Mouse (Mus musculus): ENCODE measurements around the gene Rgsl1.
"Not testable (repeated sequence)": the region's sequence is repeated elsewhere in the genome, so short reads cannot be mapped to it uniquely, and the experiment has no call there.

Rgsl1 gene

DNA sequence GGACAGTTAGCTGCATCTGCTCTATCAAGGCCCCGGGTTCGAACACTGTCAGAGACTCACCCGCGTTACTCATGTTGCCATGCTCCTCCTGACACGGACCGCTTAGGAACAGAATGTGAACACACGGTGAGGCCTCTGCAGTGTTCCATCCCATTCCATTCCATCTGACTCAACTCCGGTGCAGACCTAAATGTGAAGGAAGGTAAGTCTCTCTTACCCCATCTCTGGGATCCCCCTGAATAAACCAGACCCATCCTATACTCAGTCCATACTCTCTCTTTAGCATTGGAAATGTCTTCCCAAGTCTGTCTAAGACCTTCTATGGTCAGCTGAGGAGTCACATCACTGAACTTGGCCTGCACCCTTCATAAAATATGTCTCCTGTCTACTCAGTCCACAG lies at the start of gene Rgsl1:
Gene Rgsl1, minus strand, starts transcription at position 101 of the 400 bp plus-strand sequence.
- DNase-seq (ENCODE audit: low read depth, low spot score), result no peak

- no peak for DNase-seq (ENCODE audit: low read depth, low spot score)
These were observed 47.5 kb upstream of the Rgsl1 start, which contains the start of gene Teddm1a for GRCm38 (mm10) chr1:153891442-153891841. Gene Teddm1a, plus strand, starts transcription at chr1:153891742.

GRCm38 (mm10) chr1:153890121-153890520 lies 46.2 kb upstream of the Rgsl1 start:
- no peak for DNase-seq (ENCODE audit: low read depth, low spot score)

DNA sequence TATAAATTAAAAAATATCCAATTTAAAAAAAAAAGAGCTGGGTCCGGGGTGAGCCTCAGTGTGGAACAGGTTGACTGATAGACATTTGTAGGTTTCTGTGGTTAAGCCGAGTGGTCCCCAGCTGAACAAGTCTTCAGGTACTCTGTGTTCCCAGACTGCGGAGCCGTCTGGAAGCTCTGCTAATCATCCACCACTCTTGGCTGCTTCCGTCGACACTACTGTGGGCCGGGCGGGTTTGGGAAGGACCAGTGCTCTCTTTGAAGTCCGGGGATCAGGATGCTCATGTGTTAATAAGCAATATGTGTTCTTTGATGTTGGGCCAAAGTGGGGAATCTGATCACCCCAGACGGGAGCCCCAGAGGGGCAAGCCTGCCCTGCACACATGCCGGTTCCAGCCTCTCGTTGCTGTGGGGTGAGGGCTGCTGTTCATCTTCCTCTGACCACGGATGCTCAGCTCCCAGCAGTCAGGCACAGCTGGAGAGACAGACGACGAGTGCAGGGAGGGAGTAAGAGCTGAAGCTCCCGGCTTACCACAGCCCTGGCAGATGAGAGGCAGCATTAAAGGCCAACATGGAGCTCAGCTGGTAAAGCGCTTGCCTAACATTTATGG lies 42.2 kb upstream of the Rgsl1 start:
- DNase-seq (ENCODE audit: low read depth, low spot score), result no peak

DNA sequence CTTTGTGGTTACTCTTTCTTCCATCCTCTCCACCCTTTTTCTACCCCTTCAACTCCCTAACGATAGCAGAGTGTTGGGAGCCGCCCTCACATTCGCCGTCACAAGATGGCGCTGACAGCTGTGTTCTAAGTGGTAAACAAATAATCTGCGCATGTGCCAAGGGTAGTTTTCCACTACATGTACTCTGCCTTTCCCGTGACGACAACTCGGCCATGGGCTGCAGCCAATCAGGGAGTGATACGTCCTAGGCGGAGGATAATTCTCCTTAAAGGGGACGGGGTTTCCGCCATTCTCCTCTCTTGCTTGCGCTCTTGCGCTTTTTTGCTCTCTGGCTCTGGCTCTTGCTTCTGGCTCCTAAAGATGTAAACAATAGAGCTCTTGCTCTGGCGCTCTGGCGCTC lies 36.4 kb upstream of the Rgsl1 start:
- not testable (repeated sequence) for DNase-seq (ENCODE audit: low read depth, low spot score)

GRCm38 (mm10) chr1:153874045-153874444 lies 30.1 kb upstream of the Rgsl1 start, which contains the start of gene Teddm1b:
Gene Teddm1b, plus strand, starts transcription at chr1:153874345.
- DNase-seq (ENCODE audit: low read depth, low spot score), result no peak

DNA sequence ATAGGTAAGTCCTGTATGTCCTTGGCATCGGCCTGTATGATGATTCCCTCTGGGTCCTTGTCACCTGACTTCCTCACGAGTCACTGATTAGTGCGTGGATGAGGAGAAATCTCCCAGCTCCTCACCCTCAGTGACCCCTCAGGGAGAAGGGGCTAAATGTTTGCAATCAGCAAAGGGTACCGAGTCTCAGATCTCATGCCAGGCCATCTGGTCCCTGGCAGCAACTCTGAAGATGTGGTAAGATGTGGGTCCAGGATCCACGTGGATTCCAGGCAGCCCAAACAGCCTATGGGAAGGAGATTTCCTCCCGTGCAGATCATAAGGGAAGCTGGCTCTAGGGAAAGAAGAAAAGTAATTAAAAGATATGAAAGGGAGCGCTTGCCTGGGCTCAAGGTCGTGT lies 12.0 kb upstream of the Rgsl1 start:
- DNase-seq (ENCODE audit: low read depth, low spot score), result no peak

- not testable (repeated sequence) for DNase-seq (ENCODE audit: low read depth, low spot score)
These were observed 8.8 kb upstream of the Rgsl1 start for GRCm38 (mm10) chr1:153852696-153853095.

DNA sequence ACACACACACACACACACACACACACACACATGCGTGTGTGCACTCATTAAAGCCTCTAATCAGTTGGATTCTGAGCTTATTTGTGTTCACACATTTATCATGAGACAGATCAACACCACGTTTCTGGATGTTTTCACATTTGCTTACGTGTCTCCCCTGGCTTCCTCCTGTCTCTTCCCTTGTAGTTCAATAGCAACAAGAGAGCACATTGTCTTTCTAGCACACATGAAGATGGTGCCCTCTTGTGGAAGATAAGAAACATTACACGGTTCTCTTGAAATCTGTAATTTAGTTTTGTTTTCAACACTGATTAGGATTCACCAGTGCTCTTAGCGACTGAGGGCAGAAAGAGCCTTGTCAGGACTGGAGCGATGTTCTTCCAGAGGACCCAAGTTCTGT lies 2.9 kb upstream of the Rgsl1 start:
- DNase-seq (ENCODE audit: low read depth, low spot score), result peak; percentile 23

DNA sequence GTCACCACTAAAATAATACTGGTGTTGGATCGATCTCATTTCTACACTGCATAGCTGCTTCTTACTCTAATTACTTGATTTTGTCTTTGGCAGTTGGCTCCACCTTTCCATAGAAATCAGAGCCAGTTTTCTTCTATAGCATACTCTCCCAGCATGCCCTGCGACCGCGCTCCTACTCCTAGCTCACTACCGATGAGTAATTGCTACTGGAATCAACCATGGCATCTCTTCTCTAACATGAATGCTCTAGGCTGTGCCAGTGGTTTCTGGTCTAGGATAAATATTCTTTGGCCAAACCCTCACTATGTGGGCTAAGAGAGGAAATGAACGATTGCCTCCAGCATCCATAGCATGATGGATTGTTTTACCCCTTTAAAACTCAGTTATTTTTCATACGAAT lies 2.5 kb upstream of the Rgsl1 start:
- no peak for DNase-seq (ENCODE audit: low read depth, low spot score)

GRCm38 (mm10) chr1:153842121-153842740 lies 1.7 kb downstream of the Rgsl1 start:
- no peak for DNase-seq (ENCODE audit: low read depth, low spot score)

DNA sequence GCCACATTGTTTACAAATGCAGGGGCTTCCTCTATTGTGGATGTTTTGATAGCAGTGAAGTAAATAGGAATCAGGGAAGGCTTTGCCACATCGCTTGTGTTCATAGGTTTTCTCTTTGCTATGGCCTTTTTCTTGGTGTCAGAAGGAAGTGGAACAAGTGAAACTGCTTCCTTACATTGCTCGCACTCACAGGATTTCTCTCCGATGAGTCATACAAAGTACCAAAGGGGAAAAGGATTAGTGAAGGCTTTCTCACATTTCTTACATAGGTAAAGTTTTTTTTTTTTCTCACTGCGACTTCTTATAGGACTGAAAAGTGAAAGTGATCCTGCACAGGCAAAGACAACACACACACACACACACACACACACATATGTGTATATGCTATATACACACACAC lies 7.9 kb downstream of the Rgsl1 start:
- DNase-seq (ENCODE audit: low read depth, low spot score), result no peak

DNA sequence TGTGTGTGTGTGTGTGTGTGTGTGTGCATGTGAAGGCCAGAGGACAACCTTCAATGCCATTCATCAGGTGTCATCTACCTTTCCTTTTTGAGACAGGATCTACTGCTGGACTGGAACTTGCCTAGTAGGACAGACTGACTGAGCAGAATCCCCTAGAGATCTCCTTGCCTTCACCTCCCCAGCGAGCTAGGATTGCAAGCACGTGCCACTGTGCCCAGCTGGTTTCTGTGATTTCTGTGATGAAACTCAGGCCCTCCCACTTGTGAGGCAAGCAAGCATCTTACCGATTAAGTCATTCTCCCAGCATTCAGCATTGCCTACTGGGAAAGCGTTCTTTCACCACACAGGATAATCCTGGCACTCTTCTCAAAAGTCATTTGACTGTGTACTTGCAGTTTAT lies 13.2 kb downstream of the Rgsl1 start:
- DNase-seq (ENCODE audit: low read depth, low spot score), result no peak

DNA sequence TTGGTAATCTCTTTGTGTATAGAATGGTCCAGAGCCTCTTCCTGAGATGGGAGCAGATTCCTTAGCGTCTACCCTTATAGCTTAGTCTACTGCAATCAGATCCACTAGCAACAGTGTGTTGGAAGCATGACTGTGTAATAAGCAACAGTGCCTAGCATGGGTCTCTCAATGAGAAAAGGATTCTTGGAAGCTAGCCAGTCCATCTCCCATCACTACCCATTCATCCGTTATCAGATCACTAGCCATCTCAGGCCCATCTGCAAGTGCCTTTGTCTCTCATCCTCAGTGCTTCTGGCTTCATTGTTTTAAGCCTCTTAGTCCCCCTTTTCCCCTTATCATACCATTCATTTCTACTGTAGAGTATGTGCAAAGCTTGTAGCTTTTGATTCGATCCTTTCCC lies 23.7 kb downstream of the Rgsl1 start:
- DNase-seq (ENCODE audit: low read depth, low spot score), result no peak

DNA sequence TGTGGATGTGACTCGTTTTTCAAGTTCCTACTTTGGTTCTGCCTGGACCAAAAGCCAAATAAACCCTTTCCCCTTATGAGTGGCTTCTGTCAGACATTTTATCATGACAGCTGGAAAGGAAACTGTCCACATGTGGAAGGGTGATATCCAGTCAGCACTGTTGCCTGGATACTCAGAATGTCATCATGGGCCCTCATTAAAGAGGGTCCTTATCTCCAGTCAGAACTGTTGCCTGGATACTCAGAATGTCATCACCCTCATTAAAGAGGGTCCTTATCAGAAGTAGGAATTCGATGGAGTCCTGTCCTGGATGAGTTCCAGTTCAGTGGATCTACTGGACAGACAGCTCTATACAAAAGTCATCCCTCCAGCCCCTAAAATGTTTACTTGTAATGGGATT lies 29.7 kb downstream of the Rgsl1 start:
- DNase-seq (ENCODE audit: low read depth, low spot score), result no peak

GRCm38 (mm10) chr1:153807390-153807993 lies 36.5 kb downstream of the Rgsl1 start:
- DNase-seq (ENCODE audit: low read depth, low spot score), result peak; percentile 66

DNA sequence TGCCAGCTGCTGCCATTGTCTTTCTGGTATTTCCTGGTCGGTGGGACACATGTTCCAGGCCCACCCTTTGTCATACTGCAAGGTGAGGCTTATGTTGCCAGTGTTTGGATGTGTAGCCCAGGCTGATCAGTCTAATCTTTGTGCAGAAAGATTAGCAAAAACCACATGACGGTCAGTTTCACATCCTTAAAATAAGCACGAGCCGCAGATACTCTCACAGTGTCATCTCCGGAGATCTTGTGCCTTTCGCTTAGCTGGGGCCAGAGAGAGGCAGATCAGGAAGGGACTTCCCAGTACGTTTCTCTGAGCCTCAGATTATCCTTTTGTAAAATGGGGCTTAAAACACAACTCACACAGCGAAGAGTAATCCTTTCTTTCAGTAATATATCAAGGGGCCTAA lies 40.4 kb downstream of the Rgsl1 start:
- DNase-seq (ENCODE audit: low read depth, low spot score), result no peak

DNA sequence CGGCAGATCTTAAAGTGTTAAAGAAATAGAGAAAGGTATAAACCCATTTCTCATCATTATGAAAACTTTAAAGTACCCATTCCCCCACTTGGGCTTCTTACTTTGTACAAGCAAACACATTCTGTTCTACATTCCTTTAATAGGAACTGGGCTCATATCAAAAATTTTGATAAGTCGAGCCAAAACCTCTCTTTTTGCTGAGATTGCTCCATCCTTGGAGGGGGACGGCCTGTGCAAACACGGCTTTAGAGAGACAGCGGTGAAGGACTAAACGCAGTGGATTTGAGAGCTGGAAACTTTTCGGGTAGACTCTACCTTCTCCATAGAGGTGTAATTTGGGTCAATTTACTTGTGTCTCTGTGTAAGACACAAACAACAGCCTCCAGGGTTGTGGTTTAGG lies 41.3 kb downstream of the Rgsl1 start:
- no peak for DNase-seq (ENCODE audit: low read depth, low spot score)

GRCm38 (mm10) chr1:153794241-153794640 lies 49.7 kb downstream of the Rgsl1 start:
- no peak for DNase-seq (ENCODE audit: low read depth, low spot score)

- DNase-seq (ENCODE audit: low read depth, low spot score), result no peak
These were observed 53.2 kb downstream of the Rgsl1 start for GRCm38 (mm10) chr1:153790708-153791107.

- no peak for DNase-seq (ENCODE audit: low read depth, low spot score)
These were observed 58.3 kb downstream of the Rgsl1 start for GRCm38 (mm10) chr1:153785608-153786007.

DNA sequence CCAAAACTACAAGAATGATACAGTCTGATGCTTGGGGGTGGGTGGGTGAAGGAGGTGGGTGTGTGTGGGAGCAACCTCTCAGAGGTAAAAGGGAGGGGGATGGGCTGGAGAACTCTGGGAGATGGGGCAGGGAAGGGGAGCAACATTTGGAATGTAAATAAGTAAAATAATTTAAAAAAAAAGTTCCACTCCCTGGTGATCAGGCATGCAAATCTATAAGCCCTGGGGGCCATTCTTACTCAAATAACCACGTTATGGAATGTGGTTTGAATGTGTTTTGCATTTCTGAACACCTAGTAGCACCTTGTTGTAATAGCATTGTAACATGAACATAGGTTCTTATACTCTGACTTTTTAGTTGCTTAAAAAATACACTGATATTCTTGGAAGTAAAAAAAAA lies 60.6 kb downstream of the Rgsl1 start:
- DNase-seq (ENCODE audit: low read depth, low spot score), result no peak

GRCm38 (mm10) chr1:153778205-153778604 lies 65.7 kb downstream of the Rgsl1 start:
- DNase-seq (ENCODE audit: low read depth, low spot score), result no peak

Measured in mesoderm, embryonic 11.5 days (tissue).